Mouse (Mus musculus) heart, postnatal 14 days (tissue): ENCODE results near the gene 1700069L16Rik. TPM values are rescaled to one million over a fixed set of nuclear protein-coding genes. Genes with fewer than 3 reads are reported as not detected.

Experiments used
- DNase-seq, 2 experiments: peaks; one replicate each; pipeline ENCODE4 v3.0.0; 2021 to 2022
- intact Hi-C: fragments of 180-260 bp; cut with DNase I; formaldehyde crosslinking; loops from one replicate; pipeline ENCODE4 v1.15.1; 2025
- total RNA-seq, 2 experiments: library from RNA; stranded (reverse); gene quantifications; 2 replicates each; pipeline ENCODE4 v1.2.3; 2021

1700069L16Rik gene
- total RNA-seq, 2 experiments from 2014 or later, result not detected

DNA sequence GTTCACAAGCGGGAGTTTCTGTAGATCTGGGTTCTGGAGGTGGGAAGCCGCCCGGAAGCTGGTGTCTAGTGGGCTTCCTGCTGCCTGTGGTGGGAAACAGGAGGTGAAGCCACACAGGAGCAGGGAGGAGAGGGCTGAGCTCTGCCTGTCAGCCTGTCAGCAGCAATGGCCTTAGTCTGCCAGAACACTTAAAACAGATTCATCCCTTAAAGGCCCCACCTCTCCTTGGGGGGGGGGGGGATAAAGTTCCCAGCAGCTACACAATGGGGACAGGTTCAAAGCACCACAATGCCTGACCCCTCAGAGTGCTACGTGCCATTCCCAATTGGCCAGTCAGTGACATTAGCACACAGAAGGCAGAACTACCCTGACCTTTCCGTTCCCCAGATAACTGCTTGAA is 72.4 kb downstream of the 1700069L16Rik start:
- intact Hi-C loops, result loop anchor here (5.0 kb wide), 2 partner anchors 50 to 70 kb away; partner anchors contain the start of gene 1700069L16Rik
- no peak for DNase-seq

GRCm38 (mm10) chr5:113650035-113650865 is 74.3 kb downstream of the 1700069L16Rik start, which contains the start of gene Cmklr1:
Gene Cmklr1 (minus strand): TSS chr5:113650426.
- peak; percentile 70 to 82 for DNase-seq
- intact Hi-C loops, result loop anchor here (5.0 kb wide), 2 partner anchors 52 to 72 kb away; partner anchors contain the start of gene 1700069L16Rik

GRCm38 (mm10) chr5:113648647-113649211 is 75.8 kb downstream of the 1700069L16Rik start:
- DNase-seq, result no peak
- intact Hi-C loops, result no loop called here

DNA sequence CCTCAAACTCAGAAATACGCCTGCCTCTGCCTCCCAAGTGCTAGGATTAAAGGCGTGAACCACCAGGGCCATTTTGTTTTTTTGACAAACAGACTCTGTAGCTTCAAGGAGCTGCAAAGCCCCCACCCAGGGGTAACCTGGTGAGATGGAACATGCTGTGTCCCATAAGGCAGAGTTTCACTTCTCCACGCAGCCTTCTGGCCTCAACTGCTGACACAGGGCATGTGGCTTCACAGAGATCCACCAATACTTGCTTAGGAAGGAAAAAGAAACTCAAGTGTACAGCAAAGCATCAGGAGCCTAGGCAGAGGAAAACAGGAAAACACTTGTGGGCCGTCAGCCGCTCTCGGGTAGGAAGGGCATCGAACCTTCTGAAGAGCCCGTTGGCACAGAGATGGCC is 77.4 kb downstream of the 1700069L16Rik start:
- no peak for DNase-seq

GRCm38 (mm10) chr5:113644520-113644919 is 80.1 kb downstream of the 1700069L16Rik start:
- peak in 1 of 2 experiments; percentile 57 for DNase-seq

More for the DNA sequence above, 77.4 kb downstream of the 1700069L16Rik start:
- intact Hi-C loops, result no loop called here

DNA sequence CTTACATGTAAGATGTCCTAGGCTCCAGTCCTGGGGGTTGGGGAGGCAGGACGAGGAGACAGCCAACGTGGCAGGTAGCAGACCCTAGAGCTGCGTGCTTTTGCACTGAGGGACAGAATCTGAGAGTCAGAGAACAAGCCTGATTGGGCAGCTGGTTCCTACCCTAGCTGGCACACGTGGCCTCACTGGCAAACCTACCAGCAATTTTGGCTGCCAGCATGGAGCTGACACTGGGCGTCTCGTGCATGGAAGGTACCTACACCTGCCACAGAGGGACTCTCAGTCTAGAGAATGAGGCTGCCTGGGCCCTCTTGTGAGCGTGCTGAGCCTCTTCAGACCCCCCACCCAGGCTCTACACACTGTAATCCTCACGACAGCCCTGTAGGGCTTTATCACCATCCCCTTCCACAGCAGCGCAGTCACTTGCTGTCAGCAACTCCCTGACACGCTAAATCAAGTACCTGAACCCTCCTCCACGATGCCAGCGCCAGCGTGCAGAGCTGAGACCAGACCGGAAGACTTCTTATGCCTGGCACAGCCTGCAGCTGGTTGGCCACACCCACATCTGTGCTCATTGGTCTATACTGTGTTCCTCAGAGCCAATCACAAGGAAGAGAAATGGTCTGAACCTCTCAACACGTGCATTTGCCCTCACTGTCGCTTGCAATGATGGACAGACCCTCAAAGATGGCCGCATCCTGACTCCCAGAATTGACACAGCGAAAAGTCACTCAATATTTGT is 81.3 kb downstream of the 1700069L16Rik start:
- DNase-seq, result no peak
- intact Hi-C loops, result no loop called here

More at GRCm38 (mm10) chr5:113644520-113644919, 80.1 kb downstream of the 1700069L16Rik start:
- intact Hi-C loops, result no loop called here

Other genes with a start within 250 kb of the 1700069L16Rik start
- under 1 TPM; 0.36 to 0.49 TPM for gene Wscd2, start 234.4 kb downstream of the 1700069L16Rik start, total RNA-seq
- 10 to 100 TPM; 23.8 to 25.0 TPM for gene Cmklr1, start 74.3 kb downstream of the 1700069L16Rik start, total RNA-seq
- 1 to 10 TPM; 4.7 to 5.7 TPM for gene Ficd, start 11.0 kb upstream of the 1700069L16Rik start, total RNA-seq
- 10 to 100 TPM; 15.6 to 16.9 TPM for gene Sart3, start 47.7 kb upstream of the 1700069L16Rik start, total RNA-seq
- gene Iscu, start 48.0 kb upstream of the 1700069L16Rik start, total RNA-seq, result 100 to 1,000 TPM; 140 to 145 TPM
- 10 to 100 TPM; 10.5 to 12.5 TPM for gene Tmem119, start 75.7 kb upstream of the 1700069L16Rik start, total RNA-seq
- 1 to 10 TPM; 2.3 to 6.4 TPM for gene Selplg, start 107.9 kb upstream of the 1700069L16Rik start, total RNA-seq
- 10 to 100 TPM; 41.1 to 51.1 TPM for gene Coro1c, start 184.0 kb upstream of the 1700069L16Rik start, total RNA-seq